Mouse (Mus musculus) heart, embryonic 13.5 days (tissue): ENCODE measurements at regions not wholly inside any gene's neighbourhood (a gene's known extent, or its start where the extent isn't known, plus 50 kb on each side); places are given as distances from the start of the nearest gene placed in this dataset.

Experiments used
- ATAC-seq: fragments of 200-750 bp; cut with Nextera tagmentation; 2 replicates; pipeline ENCODE4 v1.8.0; 2017; ENCODE audit warnings: moderate TSS enrichment; ENCODE audit not compliant: insufficient number of reproducible peaks, low FRiP score, low TSS enrichment; ENCODE audit errors: extremely low read depth
- H3K27ac ChIP-seq: fragments of 300-500 bp; sonication (generic); replicated peaks from 2 replicates; pipeline ENCODE4 v1.5.1; 2015; ENCODE audit warnings: moderate library complexity, mild to moderate bottlenecking, inconsistent platforms
- H3K27me3 ChIP-seq: fragments of 300-500 bp; sonication (generic); replicated peaks from 2 replicates; pipeline ENCODE4 v1.6.1; 2015; ENCODE audit warnings: mild to moderate bottlenecking, inconsistent platforms
- H3K36me3 ChIP-seq: fragments of 300-500 bp; sonication (generic); 2 replicates; pipeline ENCODE4 v1.6.1; 2015; ENCODE audit warnings: mild to moderate bottlenecking, inconsistent platforms
- H3K4me1 ChIP-seq: fragments of 300-500 bp; sonication (generic); 2 replicates; pipeline ENCODE4 v1.6.1; 2015; ENCODE audit warnings: inconsistent platforms
- H3K4me2 ChIP-seq: fragments of 300-500 bp; sonication (generic); 2 replicates; pipeline ENCODE4 v1.6.1; 2015; ENCODE audit warnings: inconsistent platforms, mild to moderate bottlenecking, moderate library complexity
- H3K4me3 ChIP-seq: fragments of 300-500 bp; sonication (generic); 2 replicates; pipeline ENCODE4 v1.5.1; 2015; ENCODE audit warnings: moderate library complexity, mild to moderate bottlenecking, inconsistent platforms
- H3K9ac ChIP-seq: fragments of 300-500 bp; sonication (generic); 2 replicates; pipeline ENCODE4 v1.6.1; 2015; ENCODE audit warnings: inconsistent platforms, mild to moderate bottlenecking, moderate library complexity
- H3K9me3 ChIP-seq: fragments of 300-500 bp; sonication (generic); 2 replicates; pipeline ENCODE4 v1.6.1; 2016; ENCODE audit warnings: inconsistent platforms
- WGBS: fragments of 180-500 bp; shearing (Covaris S2); methylation state at CpG from one replicate; pipeline ENCODE4 v1.1.7; 2015; ENCODE audit warnings: mixed read lengths; 5-methylcytosine and 5-hydroxymethylcytosine counted together

DNA sequence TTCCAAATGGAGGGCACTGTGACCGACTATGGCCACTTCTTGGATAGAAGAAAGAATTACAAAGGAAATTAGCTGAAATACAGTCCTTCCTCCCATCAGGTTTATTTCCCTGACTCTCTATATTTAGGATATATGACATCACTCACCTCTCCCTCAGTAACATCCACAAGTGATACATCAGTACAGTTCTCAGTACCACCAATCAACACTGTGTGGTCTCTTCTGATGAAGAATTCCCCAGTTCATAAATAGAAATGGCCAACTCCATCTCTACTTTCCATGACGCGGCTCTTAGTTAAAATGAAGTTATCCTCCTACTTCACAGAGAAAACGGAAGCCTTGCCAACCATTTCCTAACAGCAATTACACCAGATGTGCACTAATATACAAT lies 208.3 kb upstream of the Dio2 start:
- no peak overlapping the region for H3K4me3 ChIP-seq
- 38% methylated on average over 4 of the region's 4 CpGs for WGBS
- no peaks in the 10 kb centered on the region for H3K9me3 ChIP-seq
- peak overlapping the region; percentile 44 for H3K4me2 ChIP-seq
- H3K27ac ChIP-seq = peak overlapping the region; percentile 87
- H3K4me1 ChIP-seq = peaks cover 11% of the 10 kb centered on the region
- peak; percentile 76; the same call in 1 of the 2 replicates for ATAC-seq
- no peak overlapping the region for H3K9ac ChIP-seq
- H3K27me3 ChIP-seq = no peaks in the 10 kb centered on the region
- no peaks in the 10 kb centered on the region for H3K36me3 ChIP-seq

DNA sequence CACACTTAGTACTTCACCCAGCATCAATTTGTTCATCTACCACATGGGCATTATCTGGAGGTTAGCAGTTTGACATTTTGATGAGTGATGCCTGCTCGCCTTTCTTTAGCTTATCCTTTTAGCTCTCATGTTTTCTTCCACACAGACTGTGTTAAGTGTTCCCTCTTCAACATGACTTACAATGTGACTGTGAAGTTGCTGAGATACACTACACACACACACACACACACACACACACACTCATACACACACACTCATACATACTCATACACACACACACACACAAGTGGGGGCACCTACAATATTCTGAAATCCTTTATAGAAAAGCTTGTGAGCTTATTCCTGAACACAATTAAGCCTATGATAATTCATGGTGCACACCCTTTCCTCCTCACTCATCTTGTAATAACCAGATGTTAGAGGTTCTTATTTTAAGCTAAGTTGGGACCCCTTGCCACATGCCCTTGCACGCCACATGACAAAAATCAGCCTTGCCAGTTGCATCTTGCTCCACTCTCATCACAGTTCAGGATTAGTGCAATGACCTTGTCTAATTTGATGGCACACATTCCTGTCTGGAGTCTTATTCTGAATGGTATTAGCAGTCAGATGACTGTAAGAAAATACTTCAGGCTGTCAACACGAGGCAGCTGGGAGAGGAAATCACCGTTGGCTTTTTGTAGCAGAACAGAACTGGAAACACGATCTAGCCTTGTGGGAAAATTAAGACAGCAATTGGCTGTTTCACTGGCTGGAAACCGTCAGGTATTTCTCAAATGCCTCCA lies 207.7 kb upstream of the Dio2 start:
- Histone ChIP-seq H3K4me2 (peak overlapping the region; percentile 44), H3K36me3 (no peaks in the 10 kb centered on the region), H3K9me3 (no peaks in the 10 kb centered on the region), H3K4me3 (no peak overlapping the region), H3K9ac (no peak overlapping the region), H3K27ac (peak overlapping the region; percentile 87), H3K4me1 (peaks cover 11% of the 10 kb centered on the region), H3K27me3 (no peaks in the 10 kb centered on the region)
- peak; percentile 85 for ATAC-seq
- 25% methylated on average over 6 of the region's 6 CpGs for WGBS

DNA sequence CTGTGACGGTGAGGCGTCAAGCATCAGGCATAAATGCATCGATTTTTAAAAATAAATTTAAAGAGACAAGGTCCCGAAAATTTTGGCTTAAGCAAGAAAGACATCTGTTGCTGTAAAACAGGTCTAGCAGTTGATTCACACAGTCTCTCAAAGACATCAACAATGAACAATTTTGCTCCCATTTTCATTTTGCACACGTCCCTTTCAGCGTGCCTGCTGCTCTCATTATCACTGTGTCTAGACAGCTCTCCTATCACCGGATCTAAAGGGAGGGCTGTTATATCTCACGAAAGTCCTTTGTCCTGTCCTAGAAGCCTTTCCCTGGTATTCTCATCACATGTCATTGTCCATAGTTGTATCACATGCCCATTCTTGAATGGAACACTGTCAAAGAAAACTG lies 194.4 kb upstream of the Dio2 start:
- H3K9ac ChIP-seq = no peak overlapping the region
- H3K36me3 ChIP-seq = no peaks in the 10 kb centered on the region
- no peak overlapping the region for H3K4me2 ChIP-seq
- no peaks in the 10 kb centered on the region for H3K27me3 ChIP-seq
- no peaks in the 10 kb centered on the region; the same call in 1 of the 2 replicates for H3K4me1 ChIP-seq
- ATAC-seq = no peak
- no peak overlapping the region for H3K4me3 ChIP-seq
- H3K9me3 ChIP-seq = no peaks in the 10 kb centered on the region
- 80% methylated on average over 8 of the region's 8 CpGs for WGBS
- H3K27ac ChIP-seq = no peak overlapping the region

DNA sequence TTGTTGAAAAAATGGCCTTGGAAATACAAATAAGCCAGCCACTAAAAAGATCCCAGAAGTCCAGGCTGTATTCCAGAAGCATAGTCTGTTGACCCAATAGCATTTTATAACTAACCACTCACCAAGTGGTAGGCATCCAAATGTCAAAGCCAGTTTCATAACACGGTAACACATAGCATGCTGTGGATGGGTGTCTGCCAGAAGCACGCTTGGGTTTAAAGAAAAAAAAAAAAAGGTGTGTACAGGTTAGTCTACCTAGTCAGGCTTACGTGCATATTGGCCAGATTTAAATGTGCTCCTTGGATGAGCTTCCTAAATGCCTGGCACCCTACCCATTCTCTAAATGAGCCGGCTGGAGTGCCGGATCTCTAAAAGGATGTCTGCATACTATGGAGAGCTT lies 194.0 kb upstream of the Dio2 start:
- ATAC-seq = no peak
- no peaks in the 10 kb centered on the region; the same call in 1 of the 2 replicates for H3K4me1 ChIP-seq
- 89% methylated on average over 5 of the region's 5 CpGs for whole genome bisulfite sequencing

DNA sequence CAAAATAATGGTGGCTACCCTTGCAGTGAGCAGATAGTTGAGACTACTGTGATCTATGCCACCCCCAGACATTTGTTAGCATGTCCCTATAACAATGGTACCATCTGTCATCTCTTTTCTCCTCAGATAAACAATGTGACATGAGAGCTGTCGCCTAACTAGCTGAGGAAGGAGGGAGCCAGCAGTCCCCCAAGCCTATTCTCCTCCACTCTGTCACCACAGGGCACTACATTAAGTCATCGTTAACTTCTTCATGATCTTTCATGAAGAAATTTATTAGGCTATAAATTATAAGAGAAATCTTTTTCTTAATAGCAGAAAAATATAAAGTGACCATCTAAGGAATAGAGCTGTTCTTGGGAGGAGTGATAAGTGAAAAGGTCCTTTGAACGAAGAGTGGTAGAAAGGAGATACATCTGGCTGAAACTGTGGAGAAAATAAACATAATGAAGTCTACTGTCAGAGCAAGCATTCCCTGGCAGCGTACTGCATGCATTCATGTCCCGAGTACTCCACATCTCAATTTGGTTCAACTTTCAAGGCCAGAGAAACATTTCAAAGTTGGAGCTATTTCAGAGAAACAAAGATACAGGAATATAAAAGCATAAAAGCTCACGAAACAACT lies 192.0 kb upstream of the Dio2 start:
- H3K4me1 ChIP-seq = no peaks in the 10 kb centered on the region; the same call in 1 of the 2 replicates
- H3K36me3 ChIP-seq = no peaks in the 10 kb centered on the region
- H3K27ac ChIP-seq = no peak overlapping the region
- H3K27me3 ChIP-seq = no peaks in the 10 kb centered on the region
- H3K4me3 ChIP-seq = no peak overlapping the region
- no peak overlapping the region for H3K9ac ChIP-seq
- 73% methylated on average over 6 of the region's 6 CpGs for WGBS
- H3K4me2 ChIP-seq = no peak overlapping the region
- no peaks in the 10 kb centered on the region for H3K9me3 ChIP-seq
- no peak for ATAC-seq

More for the DNA sequence above, 194.0 kb upstream of the Dio2 start:
- Histone ChIP-seq H3K4me2 (no peak overlapping the region), H3K9ac (no peak overlapping the region), H3K9me3 (no peaks in the 10 kb centered on the region), H3K27ac (no peak overlapping the region), H3K4me3 (no peak overlapping the region), H3K27me3 (no peaks in the 10 kb centered on the region), H3K36me3 (no peaks in the 10 kb centered on the region)

DNA sequence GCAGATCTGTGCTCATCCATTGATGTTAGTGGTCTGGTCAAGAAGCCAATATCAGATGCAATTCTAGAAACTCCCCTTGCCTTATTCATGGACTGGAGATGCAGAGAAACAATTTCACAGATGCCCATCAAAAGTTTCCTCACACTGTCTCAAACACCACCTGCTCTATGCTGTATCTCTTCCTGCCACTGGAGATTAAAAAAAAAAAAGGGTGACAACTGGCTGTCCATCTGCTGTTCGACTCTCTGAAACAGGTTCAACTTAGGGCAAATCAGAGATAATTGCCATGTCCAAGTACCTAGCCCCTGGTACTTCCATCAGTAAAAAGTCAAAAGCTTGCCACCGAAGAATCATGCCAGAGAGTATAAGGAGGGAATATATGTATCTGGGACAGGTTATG lies 185.4 kb upstream of the Dio2 start:
- Histone ChIP-seq H3K36me3 (no peaks in the 10 kb centered on the region), H3K4me1 (no peaks in the 10 kb centered on the region), H3K9me3 (no peaks in the 10 kb centered on the region), H3K9ac (no peak overlapping the region), H3K4me2 (no peak overlapping the region), H3K4me3 (no peak overlapping the region), H3K27ac (no peak overlapping the region), H3K27me3 (no peaks in the 10 kb centered on the region)
- no peak for ATAC-seq
- 75% methylated on average over 2 of the region's 2 CpGs for WGBS

DNA sequence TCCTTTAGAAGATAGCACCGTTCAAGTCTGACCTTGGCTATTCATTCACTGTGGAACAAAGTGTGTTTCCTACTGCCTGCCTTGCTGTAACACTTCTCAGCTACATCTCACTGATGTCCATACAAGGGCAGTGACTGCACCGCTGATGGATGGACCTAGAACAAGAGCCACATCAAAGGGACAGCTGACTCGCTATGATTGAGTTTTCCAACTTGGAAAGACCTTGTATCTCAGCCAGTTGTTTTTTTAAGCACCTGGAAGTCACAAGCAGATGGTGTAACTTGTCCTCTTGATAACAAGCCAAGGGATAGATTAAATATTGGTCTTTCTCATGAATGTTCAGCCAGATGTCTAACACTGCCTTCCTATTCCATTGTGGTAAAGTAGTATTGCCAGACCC lies 184.9 kb upstream of the Dio2 start:
- Histone ChIP-seq H3K27ac (no peak overlapping the region), H3K4me2 (no peak overlapping the region), H3K4me1 (no peaks in the 10 kb centered on the region), H3K36me3 (no peaks in the 10 kb centered on the region), H3K27me3 (no peaks in the 10 kb centered on the region), H3K4me3 (no peak overlapping the region), H3K9ac (no peak overlapping the region), H3K9me3 (no peaks in the 10 kb centered on the region)
- 52% methylated on average over 3 of the region's 3 CpGs for WGBS
- no peak for ATAC-seq

DNA sequence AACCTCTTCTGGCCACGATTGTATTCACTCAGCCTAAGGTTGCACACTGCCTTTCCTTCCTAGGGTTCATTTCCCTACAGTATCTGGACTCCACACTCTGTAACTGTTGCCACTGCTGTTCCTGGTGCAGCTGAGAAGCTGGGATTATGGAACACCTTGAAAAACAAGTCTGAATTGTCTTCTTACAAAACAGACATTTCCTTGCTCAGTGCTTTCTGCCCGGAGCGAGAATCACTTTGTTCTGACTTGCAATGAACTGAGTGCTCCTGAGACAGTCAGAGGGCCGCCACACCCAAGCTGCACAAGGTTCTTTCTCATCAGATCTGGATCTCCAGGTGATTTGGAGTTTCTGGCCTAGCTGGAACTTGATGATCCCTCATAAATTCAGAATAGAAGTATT lies 183.0 kb upstream of the Dio2 start:
- no peaks in the 10 kb centered on the region for H3K9me3 ChIP-seq
- no peak overlapping the region for H3K4me2 ChIP-seq
- no peak overlapping the region for H3K27ac ChIP-seq
- no peaks in the 10 kb centered on the region for H3K36me3 ChIP-seq
- H3K4me3 ChIP-seq = no peak overlapping the region
- no peak for ATAC-seq
- no peak overlapping the region for H3K9ac ChIP-seq
- H3K27me3 ChIP-seq = no peaks in the 10 kb centered on the region
- no peaks in the 10 kb centered on the region for H3K4me1 ChIP-seq
- WGBS = 76% methylated on average over 4 of the region's 4 CpGs

DNA sequence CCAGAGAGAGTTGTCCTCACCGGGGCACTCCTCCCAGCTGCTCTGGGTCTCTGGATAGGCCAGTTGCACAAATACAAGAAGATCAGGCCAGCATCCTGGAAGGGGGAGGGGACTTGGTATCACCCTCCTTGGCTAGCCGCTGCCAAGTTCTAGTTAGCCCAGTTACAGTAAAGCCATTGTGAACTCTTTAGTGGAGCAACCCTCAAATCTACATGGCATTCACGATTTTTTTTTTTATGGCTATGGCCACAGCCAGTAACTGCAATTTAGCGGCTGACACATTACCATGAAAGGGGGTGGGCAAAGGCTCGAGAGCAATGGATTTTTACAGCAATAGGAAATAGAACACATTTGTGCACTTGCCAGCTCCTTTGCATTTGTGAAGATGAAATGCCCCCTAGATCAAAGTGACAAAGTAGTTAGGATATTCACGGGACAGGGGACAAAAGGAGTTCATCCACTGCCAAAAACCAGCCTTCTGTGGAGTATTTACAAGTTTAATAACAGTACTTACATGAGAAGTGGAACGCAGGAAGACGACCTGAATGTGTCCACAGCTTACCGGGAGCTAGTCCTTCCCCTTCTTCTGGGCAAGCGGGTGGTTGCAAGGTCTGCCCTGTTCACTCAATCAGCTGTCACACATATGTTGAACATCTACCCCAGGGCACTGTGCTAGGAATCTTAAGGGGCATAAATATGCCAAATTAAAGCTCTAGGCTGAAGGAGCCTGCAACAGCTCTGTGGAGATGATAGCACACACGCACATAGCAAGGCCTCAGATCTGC lies 177.9 kb upstream of the Dio2 start:
- 77% methylated on average over 11 of the region's 11 CpGs for WGBS
- no peak overlapping the region for H3K4me2 ChIP-seq
- H3K27ac ChIP-seq = no peak overlapping the region
- no peaks in the 10 kb centered on the region for H3K9me3 ChIP-seq
- ATAC-seq = no peak
- H3K4me3 ChIP-seq = no peak overlapping the region
- H3K36me3 ChIP-seq = no peaks in the 10 kb centered on the region
- H3K9ac ChIP-seq = no peak overlapping the region
- no peaks in the 10 kb centered on the region for H3K27me3 ChIP-seq
- no peaks in the 10 kb centered on the region for H3K4me1 ChIP-seq

DNA sequence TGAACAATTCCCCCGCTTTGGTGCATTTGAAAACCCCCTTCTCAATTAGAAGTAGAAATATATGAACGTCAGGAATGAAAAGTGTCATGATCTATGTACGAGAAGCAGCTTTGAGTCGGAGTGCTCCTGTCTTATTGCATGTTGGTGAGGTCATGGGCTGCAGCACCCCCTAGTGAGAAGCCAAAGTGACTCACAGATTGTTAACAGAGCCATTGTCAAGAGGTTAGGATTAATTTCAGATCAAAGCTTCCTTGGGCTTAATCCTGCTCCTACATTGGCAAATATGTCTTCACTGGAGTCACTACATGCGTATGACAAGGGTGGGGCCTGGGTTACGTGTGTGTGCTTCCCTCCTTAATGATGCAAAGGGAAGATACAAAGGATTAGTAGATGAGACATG lies 165.8 kb upstream of the Dio2 start:
- Histone ChIP-seq H3K9me3 (no peaks in the 10 kb centered on the region), H3K27ac (no peak overlapping the region), H3K4me2 (no peak overlapping the region), H3K4me1 (peaks cover 18% of the 10 kb centered on the region), H3K27me3 (no peaks in the 10 kb centered on the region), H3K9ac (no peak overlapping the region), H3K4me3 (no peak overlapping the region), H3K36me3 (no peaks in the 10 kb centered on the region)
- no peak for ATAC-seq
- WGBS = 66% methylated on average over 6 of the region's 6 CpGs

DNA sequence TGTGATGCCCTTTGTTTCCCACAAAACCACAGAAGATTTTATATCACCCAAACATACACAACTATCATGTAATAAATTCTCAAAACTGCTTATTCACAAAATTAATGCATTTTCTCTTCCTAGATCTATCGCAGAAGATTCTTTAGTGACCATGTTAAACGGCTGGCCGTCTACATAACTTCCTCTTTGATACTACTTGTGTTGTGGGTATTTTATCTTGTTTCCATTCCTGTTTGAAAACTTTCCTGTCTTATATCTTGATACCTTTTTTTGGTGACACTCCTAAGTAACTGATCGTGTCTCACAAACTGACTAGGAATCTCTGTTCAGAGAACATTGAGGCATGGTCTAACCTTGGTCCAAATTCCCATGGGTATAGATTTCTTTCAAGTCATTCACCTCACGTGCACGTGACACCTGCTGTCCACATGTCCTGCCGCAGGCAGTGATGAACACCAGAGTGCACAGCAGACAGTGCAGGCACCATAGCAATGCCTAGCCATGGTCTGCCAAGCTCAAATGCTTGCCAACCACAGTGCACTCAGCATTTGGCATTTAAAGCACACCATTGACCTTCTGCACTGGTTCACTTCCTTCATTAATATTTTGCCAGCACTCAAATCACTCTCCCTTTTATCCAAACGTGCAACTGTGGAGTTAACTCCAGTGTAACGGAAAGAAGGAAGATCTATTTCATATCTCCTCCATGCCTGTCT lies 155.6 kb upstream of the Dio2 start:
- H3K27me3 ChIP-seq = no peaks in the 10 kb centered on the region
- H3K9ac ChIP-seq = no peak overlapping the region
- no peak overlapping the region for H3K4me2 ChIP-seq
- H3K36me3 ChIP-seq = no peaks in the 10 kb centered on the region
- ATAC-seq = no peak
- WGBS = 64% methylated on average over 9 of the region's 9 CpGs
- peaks cover 9% of the 10 kb centered on the region; the same call in 1 of the 2 replicates for H3K4me1 ChIP-seq
- no peaks in the 10 kb centered on the region for H3K9me3 ChIP-seq
- H3K27ac ChIP-seq = no peak overlapping the region
- H3K4me3 ChIP-seq = no peak overlapping the region
